Mouse (Mus musculus) cerebellum, adult 18-20 months (tissue): ENCODE measurements around the gene Dcun1d3.

ENCODE experiments used
- DNase-seq, 2 experiments: peaks; one replicate each; pipeline ENCODE4 v3.0.0; 2021

Dcun1d3 gene

DNA sequence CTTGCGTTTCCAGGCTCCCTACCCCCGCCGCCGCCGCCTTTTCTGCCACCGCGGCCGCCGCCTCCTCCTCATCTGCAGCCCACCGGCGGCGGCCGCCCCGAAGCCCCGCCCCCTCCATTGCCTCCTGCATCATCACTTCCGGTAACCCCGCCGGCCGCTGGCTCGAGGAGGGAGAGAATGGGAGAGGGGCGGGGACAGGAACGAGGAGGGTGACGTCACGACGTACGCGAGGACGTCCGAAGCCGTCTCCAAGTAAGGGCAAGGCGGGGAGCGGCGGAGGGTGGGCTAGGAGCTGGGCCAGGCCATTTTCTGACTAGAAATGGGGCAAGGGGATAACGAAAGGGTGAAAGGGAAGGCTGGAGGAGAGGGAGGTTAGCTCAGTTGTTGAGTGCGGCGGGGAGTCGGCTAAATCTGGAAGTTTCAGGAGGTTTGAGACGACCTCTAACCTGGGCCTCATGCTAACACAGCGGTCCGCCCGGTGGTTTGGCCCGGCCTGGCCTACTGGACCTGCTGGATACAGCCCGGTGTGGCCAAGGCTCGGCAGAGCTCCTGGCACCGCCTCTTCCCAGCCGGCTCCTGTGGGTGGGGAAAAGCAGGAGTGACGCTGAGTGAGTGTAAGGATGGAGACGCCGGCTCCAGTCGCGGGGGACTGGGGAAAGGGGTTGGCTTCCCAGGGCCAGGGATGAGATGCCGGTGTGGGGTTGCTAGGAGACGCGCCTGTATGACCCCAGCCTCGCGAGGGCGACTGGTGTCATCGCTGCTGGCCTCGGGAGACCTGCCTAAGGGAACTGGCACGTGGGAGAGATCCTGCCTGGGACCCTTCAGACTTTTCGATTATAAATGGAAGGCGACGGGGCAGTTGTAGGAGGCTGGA, at the start of gene Dcun1d3, which contains the start of gene Lyrm1:
Dcun1d3 (minus strand) TSS at position 660 of the 874 bp plus-strand sequence.
Lyrm1 (plus strand) TSS at position 223 of the 874 bp plus-strand sequence.
- DNase-seq = peak; percentile 96 to 99

DNA sequence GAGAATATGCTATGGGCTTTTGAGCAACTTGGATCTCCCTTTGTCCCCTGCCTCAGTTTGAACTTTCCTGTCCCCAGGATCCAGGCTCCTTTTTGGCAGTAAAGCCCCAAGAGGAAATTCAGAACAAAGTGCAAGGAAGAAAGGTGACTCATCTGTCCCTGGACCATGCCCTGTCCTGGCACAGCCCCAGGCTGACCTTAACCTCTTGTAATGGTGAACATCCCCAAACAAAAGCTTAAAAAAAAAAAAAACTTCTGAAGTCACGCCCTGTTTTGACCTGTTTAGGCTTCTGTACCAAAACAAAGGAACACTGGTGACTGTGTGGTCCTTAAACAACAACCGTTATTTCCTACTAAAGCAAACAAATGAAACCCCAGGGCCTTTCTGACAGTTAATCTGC, 45.5 kb upstream of the Dcun1d3 start:
- DNase-seq = no peak

DNA sequence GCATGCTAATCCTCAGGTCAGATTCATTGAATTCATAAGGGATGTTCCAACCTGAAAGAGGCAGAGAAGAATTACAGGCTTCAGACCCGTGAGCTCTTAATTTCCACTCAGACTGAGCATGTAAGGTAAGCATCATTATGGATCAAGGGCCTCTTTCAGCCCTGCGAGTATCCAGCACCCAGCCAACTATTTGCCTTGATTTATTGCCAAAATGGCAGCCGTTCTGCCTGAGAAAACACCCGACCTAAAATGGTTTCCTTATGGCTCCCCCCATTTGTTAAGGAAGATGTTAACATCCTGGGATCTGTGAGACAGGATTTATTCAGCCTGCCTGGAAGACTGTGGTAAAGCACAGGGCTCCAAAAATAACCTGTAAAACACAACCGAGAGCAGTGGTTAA, 40.9 kb upstream of the Dcun1d3 start:
- no peak for DNase-seq

DNA sequence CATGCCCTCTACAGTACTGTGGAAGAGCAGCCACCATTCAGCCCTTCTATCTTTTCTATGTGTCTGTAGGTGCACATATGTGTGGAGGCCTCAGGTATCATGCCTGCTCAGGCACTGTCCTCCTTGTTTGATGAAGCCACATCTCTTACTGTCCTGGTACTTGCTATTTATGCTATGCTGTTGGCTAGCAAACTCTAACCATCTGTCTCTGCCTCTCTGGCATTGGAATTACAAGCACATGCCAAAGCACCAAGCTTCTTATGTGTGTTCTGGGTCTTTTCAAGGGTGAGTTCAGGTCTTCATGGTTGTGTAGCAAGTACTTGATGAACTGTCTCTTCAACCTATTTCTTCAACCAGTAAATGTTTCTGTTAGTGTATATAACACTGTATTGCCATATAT, 40.2 kb upstream of the Dcun1d3 start:
- DNase-seq = no peak

DNA sequence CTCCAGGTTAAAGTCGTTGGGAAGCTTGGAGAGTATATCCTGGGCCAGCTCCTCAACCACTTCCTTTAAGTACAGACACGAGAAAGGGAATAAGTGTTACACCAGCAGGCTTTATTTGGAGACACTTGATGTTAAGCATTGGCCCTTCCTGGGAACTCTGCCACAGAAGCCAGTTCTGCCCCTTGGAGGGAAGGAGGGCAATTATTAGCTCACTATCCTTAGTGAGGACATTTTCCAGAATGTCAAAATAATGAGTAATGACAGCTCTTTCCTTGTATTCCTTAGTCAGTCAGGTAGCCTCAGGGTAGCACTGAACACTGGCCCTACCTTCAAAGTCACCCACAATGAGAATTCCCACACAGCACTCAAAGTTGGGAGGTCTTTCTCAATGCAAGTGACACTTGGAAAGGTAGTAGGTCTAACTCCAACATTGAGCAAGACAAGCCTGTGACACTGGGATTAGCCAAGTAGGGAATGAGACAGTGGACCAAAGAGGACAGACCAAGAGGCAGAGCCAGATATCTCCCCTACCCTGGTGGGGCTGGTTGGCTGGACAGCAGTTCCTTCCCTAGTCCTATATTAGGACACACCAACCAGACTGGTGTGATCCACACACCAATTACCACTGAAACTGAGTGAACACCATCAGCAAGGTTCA, 32.8 kb upstream of the Dcun1d3 start:
- DNase-seq = no peak

DNA sequence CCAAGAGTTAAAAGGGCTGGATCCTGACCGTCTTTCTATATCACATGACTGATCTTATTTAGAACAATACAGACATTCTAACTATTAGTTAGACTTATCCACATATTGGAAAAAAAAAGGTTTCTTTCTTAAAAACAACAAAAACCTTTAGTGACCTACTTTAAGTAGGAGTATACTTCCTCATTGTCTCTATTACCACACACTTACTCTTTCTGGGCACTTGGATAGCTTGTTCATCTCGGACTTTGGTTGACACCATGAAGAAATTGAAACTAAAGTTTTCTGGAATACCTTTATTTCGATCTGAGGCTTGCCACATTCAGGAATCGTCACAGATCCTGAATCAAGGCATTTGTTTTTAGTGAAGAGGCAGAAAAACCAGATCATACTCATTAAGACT, 25.0 kb upstream of the Dcun1d3 start:
- DNase-seq = no peak

DNA sequence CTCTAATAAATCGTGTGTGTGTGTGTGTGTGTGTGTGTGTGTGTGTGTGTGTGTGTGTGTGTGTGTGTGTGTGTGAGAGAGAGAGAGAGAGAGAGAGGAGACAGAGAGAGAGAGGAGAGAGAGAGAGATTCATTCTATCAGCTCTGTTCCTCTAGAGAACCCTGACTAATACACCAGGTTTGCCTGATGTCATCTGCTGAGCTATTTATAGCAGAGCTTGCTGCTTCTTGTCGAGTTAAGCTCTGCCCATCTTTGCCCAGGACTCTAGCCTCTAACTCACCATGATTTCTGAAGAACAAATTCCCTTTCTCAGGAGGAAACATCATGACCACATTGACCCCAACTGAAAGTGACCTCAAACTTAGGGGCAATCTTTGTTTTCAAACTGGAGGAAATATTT, 24.4 kb upstream of the Dcun1d3 start:
- DNase-seq = no peak

DNA sequence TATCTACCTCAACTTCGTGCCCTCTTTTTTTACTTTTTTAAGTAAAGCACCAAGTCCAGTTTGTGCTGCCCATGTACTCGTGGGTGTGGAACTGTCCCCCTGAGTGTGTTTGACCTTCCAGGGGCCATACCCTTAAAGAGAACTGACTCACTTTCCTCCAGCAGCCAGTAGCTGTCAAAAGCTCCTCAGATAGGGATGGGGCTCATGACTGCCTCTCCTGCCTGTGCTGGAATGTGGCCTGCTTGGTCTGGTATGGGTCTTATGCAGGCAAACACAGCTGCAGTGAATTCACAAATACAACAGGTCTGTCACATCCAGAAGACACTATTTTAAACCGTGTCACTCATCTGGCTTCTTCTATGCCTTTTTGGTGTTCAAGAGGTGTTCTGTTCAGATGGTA, 15.6 kb upstream of the Dcun1d3 start:
- DNase-seq = no peak

DNA sequence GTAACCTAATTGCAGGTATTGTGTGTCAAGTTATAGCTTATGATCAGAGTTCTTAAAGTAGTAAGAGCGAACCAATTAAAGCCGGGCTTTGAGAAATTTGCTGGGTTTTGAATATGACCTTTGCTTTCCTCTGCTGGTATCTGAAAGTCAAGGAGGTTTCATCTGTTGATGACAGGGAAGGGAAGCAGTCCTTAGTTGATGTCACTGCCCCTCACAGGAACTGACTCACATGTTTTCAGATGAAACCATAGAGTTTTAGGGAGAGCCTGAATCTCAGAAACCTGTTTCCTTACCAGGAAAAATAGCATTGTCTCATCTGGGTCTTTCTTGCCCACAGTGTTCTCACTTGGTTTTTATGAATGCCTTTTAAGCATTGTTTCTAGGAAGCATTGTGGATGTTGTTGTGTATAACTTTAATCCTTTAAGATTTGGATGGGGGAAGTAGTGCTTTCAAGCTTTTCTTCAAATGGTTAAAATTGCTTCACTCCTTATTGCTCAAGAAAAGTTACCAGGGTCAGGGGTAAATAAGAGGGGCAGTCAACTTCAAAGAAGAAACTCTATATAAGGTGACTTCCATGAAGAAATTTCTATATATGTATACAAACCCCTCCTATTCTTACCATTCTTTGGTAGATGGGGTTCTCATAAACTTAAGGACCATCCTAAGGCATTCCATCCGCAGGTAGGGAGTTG, 10.6 kb upstream of the Dcun1d3 start:
- no peak for DNase-seq

DNA sequence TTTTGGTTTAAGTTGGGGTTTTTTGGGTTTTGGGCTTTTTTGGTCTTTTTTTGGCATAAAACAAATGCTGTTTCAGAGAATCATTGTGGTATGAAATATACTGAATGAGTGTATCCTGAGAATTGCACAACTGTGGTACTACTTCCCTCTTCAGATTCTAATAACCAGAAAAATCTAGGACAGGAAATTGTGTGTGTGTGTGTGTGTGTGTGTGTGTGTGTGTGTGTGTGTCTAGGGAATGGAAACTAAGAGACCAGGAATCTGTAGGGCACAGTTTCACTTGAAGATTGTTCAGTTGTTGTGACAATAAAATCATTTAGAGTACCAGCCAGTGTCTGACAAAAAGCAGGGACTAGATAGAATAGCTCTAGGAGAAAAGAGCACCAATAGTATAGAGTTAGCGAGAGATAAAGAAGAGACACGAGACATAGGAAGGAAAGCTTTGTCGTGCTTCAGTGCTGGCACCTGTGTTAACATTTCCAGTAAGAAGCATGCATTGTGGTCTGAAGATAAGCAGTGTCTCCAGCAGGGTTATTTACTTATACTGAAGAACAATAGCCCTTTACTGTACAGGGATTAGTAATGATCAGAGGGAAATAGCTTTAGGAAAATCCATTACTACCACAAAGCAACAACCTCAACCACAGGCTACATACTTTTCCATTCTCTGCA, 3.4 kb upstream of the Dcun1d3 start:
- DNase-seq = no peak

DNA sequence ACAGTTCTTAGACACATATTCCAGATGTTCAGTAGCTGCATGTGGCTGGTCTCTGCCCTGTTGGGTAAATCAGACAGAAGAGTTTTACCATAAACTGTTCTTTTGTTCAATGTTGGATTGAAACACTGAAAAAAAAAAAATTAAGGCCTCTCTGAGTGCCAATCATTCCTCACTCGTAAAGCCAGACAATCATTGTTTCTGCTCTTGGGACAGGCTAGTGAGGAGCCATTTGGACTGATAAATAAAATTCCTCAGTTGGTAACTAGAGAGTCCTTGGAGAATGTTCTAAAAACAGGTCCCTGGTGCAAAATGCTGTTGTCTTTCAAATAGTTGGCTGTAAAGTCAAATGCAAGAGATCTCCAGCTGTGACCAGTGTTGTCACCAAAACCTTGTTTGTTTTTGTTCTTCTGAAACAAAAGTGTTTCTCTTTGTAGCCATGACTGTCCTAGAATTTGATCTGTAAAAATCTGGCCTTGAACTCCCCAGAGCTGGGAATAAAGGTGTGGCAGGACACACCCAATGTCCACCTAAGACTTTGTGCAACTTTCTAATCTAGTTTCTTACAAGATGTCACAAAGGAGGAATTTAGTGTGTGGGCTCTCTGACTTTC, 2.3 kb upstream of the Dcun1d3 start:
- DNase-seq = no peak

DNA sequence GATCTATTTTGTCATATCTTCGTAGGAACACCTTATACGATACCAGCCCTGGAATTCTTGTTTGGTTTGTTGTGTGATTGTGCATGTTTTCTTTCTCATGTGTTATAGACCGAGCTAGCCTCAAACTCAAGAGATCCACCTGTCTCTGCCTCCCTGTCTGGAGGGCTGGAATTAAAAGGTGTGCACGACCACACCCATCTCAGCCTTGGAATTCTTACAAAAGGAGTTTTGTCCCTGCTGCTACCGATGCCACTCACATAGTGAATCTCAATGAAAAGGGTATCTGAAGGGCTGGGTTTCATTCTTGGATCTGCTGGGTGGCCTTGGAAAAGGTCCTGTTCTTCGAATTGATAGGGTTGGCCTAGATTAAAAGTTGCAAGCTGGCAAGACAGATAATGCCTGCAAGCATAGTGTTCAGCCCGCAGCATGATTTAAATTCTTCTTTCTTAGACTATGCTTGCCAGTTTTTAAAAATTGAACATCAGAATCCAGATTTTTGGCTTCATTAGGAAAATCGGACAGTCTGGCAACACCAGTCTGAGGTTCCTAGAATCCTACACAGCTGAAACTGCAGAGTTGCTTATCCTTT, 1.5 kb upstream of the Dcun1d3 start:
- DNase-seq = no peak

DNA sequence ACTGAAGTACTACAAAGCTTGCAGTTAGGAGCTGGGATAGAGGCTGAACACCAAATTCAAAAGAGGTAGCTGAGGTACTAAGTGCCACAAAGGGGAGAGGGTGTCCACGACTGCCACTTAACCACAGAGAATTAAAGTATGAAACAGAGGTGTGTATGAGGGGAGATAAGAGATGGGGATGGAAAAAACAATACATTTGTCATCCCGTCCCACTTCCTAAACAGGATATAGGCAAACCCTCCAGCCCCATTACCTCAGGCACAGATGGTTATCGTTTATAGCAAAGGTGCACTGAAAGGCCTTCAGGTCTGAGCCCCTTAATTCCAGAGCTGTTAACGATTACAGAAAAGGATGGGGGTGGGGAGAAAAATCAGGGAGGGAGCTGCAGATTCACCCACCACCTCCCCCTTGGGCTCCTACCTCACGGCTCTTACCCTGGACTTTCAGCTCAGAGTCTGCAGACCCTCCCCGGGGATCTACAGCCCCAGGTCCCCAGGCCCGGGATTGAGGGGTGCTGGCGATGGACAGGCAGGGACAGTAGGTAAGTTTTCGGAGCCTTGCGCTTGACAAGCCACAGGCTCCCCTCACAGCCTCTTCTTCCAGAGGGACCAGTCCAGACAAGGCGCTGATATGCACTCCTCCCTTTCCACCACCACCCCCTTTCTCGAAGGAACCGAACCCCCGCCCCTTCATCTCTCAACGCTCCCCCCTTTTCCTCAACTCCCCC, 1.1 kb downstream of the Dcun1d3 start:
- peak in 1 of 2 experiments; percentile 46 for DNase-seq

DNA sequence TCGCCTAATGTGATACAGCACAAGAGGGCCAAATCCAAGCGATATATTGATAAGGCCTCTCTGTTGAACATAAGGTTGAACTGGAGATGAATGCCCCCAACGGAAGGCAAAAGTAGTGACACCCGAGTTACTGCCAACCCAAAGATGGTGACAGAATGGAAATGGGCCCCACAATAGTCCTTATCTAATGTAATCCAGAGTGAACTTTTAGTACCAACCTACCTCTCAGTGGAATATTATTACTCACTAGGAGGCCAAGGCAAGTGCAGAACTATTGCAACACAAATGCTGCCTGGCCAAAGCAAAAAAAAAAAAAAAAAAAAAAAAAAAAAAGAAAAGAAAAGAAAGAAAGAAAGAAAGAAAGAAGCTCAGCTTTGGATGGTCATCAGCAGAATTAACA, 3.4 kb downstream of the Dcun1d3 start:
- DNase-seq = no peak

DNA sequence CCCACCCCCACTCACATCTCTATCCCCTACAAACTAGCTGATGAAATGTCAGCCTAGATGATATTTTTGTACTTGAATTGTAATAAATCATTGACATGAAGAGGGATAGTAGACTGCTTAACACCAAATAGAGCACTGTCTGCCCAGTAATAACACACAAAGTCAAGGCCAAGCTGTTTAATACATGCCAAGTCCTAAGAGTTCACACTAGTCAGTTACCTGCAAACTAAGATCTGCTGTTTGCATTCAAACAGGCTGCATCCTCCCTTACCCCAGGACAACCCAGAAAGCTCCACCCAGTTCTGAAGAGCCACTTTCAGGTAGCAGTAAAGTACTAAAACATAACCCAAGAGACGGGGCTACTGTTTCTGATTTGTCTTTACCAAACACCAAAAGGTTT, 3.9 kb downstream of the Dcun1d3 start:
- DNase-seq = no peak

DNA sequence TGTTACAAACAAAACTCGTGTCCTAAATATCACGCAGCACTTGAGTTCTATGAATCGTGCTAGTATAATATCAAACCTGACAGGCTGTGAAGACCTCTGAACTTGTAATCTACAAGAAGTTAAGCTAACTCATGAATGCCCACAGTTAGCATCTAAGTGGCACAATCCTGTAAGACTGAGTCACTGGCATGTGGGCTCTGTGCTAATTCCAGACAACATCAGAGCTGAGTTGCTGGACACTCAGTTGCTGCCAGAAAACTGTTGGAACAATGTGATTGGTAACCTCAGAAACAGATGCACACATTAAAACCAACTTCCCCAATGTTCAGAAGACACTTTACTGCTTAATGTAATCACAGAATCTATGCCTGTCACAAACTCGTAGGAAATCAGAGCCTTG, 8.2 kb downstream of the Dcun1d3 start:
- no peak for DNase-seq

DNA sequence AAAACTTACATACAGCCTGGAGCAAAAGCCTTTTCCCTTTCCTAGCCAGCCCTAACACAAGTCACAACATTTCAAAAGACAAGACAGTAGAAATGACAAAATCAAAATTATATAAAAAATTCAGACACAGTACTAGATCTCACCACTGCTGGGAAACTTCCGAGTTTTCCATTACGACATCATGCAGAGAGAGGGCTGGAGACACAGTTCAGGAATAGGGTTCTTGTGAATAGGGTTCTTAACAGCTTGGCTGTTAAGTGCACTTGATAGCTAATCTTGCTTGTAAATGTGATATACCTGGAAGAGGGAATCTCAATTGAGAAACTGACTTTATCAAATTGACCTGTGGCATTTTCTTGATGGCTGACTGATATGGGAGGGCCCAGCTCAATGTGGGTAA, 14.9 kb downstream of the Dcun1d3 start:
- no peak for DNase-seq

DNA sequence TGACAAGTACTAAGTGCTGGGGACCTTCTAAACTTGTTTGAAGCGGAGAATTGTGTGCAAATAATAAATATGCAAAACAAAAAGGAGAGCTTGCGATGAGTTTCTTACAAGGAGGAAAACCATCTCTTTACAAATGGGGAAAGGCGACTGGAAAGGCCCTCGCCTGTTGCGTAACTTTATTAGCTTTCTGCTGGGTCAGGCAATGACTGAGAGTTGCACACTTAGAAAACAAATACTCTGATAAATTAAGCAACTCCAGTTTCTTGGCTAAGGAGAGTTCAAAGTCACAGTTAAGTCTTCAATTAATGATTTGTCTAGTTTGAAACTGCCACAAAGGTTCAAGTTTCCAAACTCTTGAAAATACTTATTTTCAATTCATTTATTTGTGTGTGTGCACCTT, 15.8 kb downstream of the Dcun1d3 start:
- DNase-seq = no peak

DNA sequence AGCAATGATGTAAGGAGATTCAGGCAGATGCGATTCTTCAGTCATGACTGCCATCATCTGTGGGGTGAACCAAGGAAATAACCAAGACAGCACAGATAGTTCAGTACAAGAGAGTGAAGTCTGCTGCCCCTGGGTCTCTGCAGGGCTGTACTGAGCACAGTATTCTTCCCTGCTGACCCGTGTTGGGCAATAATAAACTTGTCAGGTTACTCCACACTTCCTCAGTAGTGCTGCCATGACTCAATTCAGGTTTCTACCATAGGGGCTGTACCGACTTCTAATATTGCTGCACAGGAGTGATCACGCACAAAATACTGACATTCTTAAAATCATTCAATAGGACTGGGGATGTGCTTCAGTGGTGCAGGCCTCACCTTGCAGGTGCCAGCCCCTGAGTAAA, 16.9 kb downstream of the Dcun1d3 start:
- no peak for DNase-seq

DNA sequence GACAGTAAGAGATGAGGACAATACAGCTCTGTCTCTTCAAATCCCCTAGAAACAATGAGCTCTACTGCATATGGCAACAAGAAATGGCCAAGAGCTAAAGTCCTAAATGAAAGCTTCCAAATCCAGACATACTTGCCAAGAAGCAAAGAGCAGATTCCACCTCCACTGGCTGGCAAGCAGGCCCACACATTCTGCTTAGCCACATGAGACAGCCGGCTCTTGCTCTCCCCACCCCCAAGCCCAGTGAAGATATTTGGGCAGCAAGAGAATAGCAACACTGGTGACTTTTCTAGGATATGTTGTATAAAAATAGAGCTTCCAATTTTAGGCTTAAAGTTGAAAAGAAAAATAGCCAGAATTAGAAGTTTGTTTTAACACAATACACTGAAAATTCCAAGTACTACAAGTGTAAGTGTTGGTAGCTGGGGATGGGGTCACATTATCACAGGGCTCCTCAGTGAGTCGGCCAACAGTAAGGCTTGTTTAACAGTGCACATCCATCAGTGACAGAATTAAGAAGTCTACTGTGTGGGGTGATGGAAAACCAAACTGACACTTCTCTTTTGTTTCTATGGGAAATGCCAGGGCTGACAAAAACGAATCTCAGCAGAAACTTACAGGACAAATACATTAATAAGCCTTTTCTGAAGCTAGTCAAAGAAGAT, 20.2 kb downstream of the Dcun1d3 start:
- peak; percentile 32 to 50 for DNase-seq

DNA sequence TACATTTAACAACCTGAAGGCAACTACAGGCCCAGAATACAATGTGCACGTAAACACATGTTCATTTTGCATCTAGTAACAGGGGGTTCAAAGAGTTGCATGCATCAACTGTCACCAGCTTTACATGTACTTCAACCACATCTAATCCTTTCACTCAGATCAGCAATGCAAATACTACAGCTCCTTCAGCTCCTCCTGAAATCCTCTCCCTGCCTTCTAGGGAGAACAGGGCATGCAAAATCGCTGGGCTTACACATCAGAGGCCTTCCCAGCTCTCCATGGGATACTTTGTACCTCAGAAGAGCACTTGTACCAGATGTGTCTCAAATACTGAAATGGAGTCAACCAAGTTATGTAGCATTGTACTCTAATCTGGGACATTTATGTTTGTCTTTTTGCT, 23.0 kb downstream of the Dcun1d3 start:
- DNase-seq = no peak
